In genomic region chr14:31132491-31132975, GRCm38 (mm10) we compare ENCODE assay signal across 9 mouse cellular contexts. TPM values are rescaled to one million over a fixed set of nuclear protein-coding genes. Genes with fewer than 3 reads are reported as not detected.
DNase-seq lines count a peak whose midpoint lies in the region; ATAC-seq and TF ChIP-seq lines count a peak whose summit lies in the region.
"Had no signal": no experiment of that assay in that cellular context is flagged by ENCODE, and none has a peak within 500 bp of the region (broad histone marks: within the 10 kb centered on the region; RNA-seq: fewer than 3 reads in every experiment).

No protein-coding gene starts in this region.

- H3K4me1 ChIP-seq in heart, embryonic 14.5 days (ENCODE audit: control insufficient read depth in 2 of 2, insufficient read depth in 2 of 2, low read length in 2 of 2) = peaks cover 19 to 27% of the 10 kb centered on the region in 2 experiments
- peaks cover 36% of the 10 kb centered on the region for H3K4me1 ChIP-seq in forebrain, embryonic 12.5 days
- peaks cover 15% of the 10 kb centered on the region for H3K4me1 ChIP-seq in limb, embryonic 11.5 days (ENCODE audit: control insufficient read depth, insufficient read depth, low read length)
- peaks cover 36% of the 10 kb centered on the region for H3K4me1 ChIP-seq in neural tube, embryonic 12.5 days
- H3K4me1 ChIP-seq in thymus, adult 2 months (replicated peaks; ENCODE audit: control insufficient read depth, insufficient read depth, low read length) = peaks cover 7% of the 10 kb centered on the region

- peaks cover 33% of the 10 kb centered on the region for H3K36me3 ChIP-seq in heart, embryonic 14.5 days (ENCODE audit: control insufficient read depth, insufficient read depth, low read length)
- H3K36me3 ChIP-seq in forebrain, embryonic 12.5 days (replicated peaks) = peaks cover 36% of the 10 kb centered on the region
- H3K36me3 ChIP-seq in limb, embryonic 11.5 days (ENCODE audit: control insufficient read depth, insufficient read depth, low read length) = peaks cover 22% of the 10 kb centered on the region
- peaks cover 33% of the 10 kb centered on the region for H3K36me3 ChIP-seq in neural tube, embryonic 12.5 days
- no peaks in the 10 kb centered on the region; the same call in 1 of the 2 replicates for H3K36me3 ChIP-seq in thymus, adult 2 months (ENCODE audit: control insufficient read depth, insufficient read depth, low read length)

- no peak for TF ChIP-seq POLR2A in thymus, adult 2 months (IDR thresholded peaks at IDR 0.05; ENCODE audit: control insufficient read depth, extremely low read depth, insufficient read depth, low read length, poor library complexity)

- H3K27ac ChIP-seq in heart, embryonic 14.5 days (replicated peaks in 1 of 2; ENCODE audit: control insufficient read depth in 1 of 2, insufficient read depth in 1 of 2, low read depth in 2 of 2, low read length in 2 of 2) = no peak overlapping the region
- peak overlapping the region; percentile 46; the same call in 1 of the 2 replicates for H3K27ac ChIP-seq in forebrain, embryonic 12.5 days
- H3K27ac ChIP-seq in limb, embryonic 11.5 days (replicated peaks; ENCODE audit: low read depth, low read length) = no peak overlapping the region
- no peak overlapping the region for H3K27ac ChIP-seq in neural tube, embryonic 12.5 days
- H3K27ac ChIP-seq in thymus, adult 2 months (ENCODE audit: control insufficient read depth, insufficient read depth, low read length) = no peak overlapping the region
- H3K27ac ChIP-seq in left cerebral cortex, adult 2 months = no peak overlapping the region

- H3K9ac ChIP-seq in heart, embryonic 14.5 days (ENCODE audit: low read length) = peak overlapping the region; percentile 93
- peak overlapping the region; percentile 93 for H3K9ac ChIP-seq in forebrain, embryonic 12.5 days
- peak overlapping the region; percentile 94; the same call in 1 of the 2 replicates for H3K9ac ChIP-seq in limb, embryonic 11.5 days (ENCODE audit: low read length)
- peak overlapping the region; percentile 96; the same call in 1 of the 2 replicates for H3K9ac ChIP-seq in neural tube, embryonic 12.5 days

- TF ChIP-seq CTCF in thymus, adult 2 months (IDR thresholded peaks at IDR 0.05; ENCODE audit: borderline replicate concordance, control insufficient read depth, extremely low read depth, insufficient read depth, low read length, poor library complexity) = no peak
- no peak for TF ChIP-seq CTCF in left cerebral cortex, adult 2 months (IDR thresholded peaks at IDR 0.05)

- H3K4me3 ChIP-seq in heart, embryonic 14.5 days (ENCODE audit: control insufficient read depth in 1 of 2, insufficient read depth in 1 of 2, low read depth in 1 of 2, low read length in 2 of 2) = peak overlapping the region in 1 of 2 experiments; percentile 88; a peak in 1 of 4 replicates
- peak overlapping the region; percentile 94 for H3K4me3 ChIP-seq in forebrain, embryonic 12.5 days (replicated peaks)
- H3K4me3 ChIP-seq in limb, embryonic 11.5 days (ENCODE audit: low read depth, low read length) = peak overlapping the region; percentile 91
- peak overlapping the region; percentile 93 for H3K4me3 ChIP-seq in neural tube, embryonic 12.5 days
- no peak overlapping the region for H3K4me3 ChIP-seq in thymus, adult 2 months (ENCODE audit: control insufficient read depth, insufficient read depth, low read length)
- H3K4me3 ChIP-seq in left cerebral cortex, adult 2 months = no peak overlapping the region

- WGBS in heart, embryonic 14.5 days = 85% methylated on average over 7 of the region's 7 CpGs
- WGBS in forebrain, embryonic 12.5 days = 91% methylated on average over 7 of the region's 7 CpGs
- WGBS in limb, embryonic 11.5 days = 85% methylated on average over 7 of the region's 7 CpGs
- WGBS in neural tube, embryonic 12.5 days = 86% methylated on average over 7 of the region's 7 CpGs
- 98% methylated on average over 7 of the region's 7 CpGs for WGBS in thymus, adult 2 months

- intact Hi-C loops in left cerebral cortex, adult 2 months (cut with DNase I) = loop anchor here (5.0 kb wide), 1 partner anchor 65 kb away; no protein-coding TSS in a partner anchor

- H3K27me3 ChIP-seq in heart, embryonic 14.5 days (ENCODE audit: control insufficient read depth, insufficient read depth, low read length) = no peaks in the 10 kb centered on the region
- H3K27me3 ChIP-seq in forebrain, embryonic 12.5 days = no peaks in the 10 kb centered on the region
- H3K27me3 ChIP-seq in limb, embryonic 11.5 days (ENCODE audit: control insufficient read depth, insufficient read depth, low read length) = no peaks in the 10 kb centered on the region
- no peaks in the 10 kb centered on the region for H3K27me3 ChIP-seq in neural tube, embryonic 12.5 days (replicated peaks)
- no peaks in the 10 kb centered on the region for H3K27me3 ChIP-seq in thymus, adult 2 months (ENCODE audit: control insufficient read depth, insufficient read depth, low read length)

- peak overlapping the region; percentile 84 for H3K4me2 ChIP-seq in heart, embryonic 14.5 days (ENCODE audit: low read length)
- peak overlapping the region; percentile 87 for H3K4me2 ChIP-seq in forebrain, embryonic 12.5 days
- H3K4me2 ChIP-seq in limb, embryonic 11.5 days (ENCODE audit: low read depth, severe bottlenecking) = peak overlapping the region; percentile 81
- peak overlapping the region; percentile 85 for H3K4me2 ChIP-seq in neural tube, embryonic 12.5 days (replicated peaks)

- no peak for DNase-seq in heart, adult 9 months (ENCODE audit: low spot score in 2 of 2)
- DNase-seq in limb, embryonic 11.5 days (ENCODE audit: low spot score) = no peak
- no peak for DNase-seq in thymus, adult 2 months
- DNase-seq in left cerebral cortex, adult 2 months (ENCODE audit: extremely low spot score in 1 of 2, low spot score in 2 of 2) = no peak
- no peak for DNase-seq in cerebellum, postnatal 36 days
- DNase-seq: gastrocnemius, postnatal 10 days had no signal

- ATAC-seq in heart, embryonic 14.5 days (ENCODE audit: insufficient number of reproducible peaks, insufficient read depth, low FRiP score, low read depth) = no peak
- ATAC-seq in forebrain, embryonic 12.5 days (ENCODE audit: low FRiP score) = no peak
- ATAC-seq in limb, embryonic 11.5 days (ENCODE audit: insufficient number of reproducible peaks, low FRiP score, low TSS enrichment, low read depth) = no peak
- no peak for ATAC-seq in neural tube, embryonic 12.5 days (ENCODE audit: low FRiP score, low read depth)

- no peaks in the 10 kb centered on the region for H3K9me3 ChIP-seq in heart, embryonic 14.5 days (ENCODE audit: control insufficient read depth, low read length)
- no peaks in the 10 kb centered on the region for H3K9me3 ChIP-seq in forebrain, embryonic 12.5 days
- no peaks in the 10 kb centered on the region for H3K9me3 ChIP-seq in limb, embryonic 11.5 days (ENCODE audit: control insufficient read depth, low read length)
- no peaks in the 10 kb centered on the region for H3K9me3 ChIP-seq in neural tube, embryonic 12.5 days

RNA-seq across cellular contexts. Expression of gene Nt5dc2, which starts 1.7 kb away (rescaled TPM):
- 329 and 341 TPM in 2 replicates for polyA plus RNA-seq in heart, embryonic 14.5 days (2014; fragmentation: Nextera tagmentation; extraction: Ambion mirVana)
- 406 and 410 TPM in 2 replicates for polyA plus RNA-seq in forebrain, embryonic 12.5 days (2016; fragmentation: Nextera tagmentation; extraction: Ambion mirVana)
- polyA plus RNA-seq in limb, embryonic 11.5 days (2014; fragmentation: Nextera tagmentation; extraction: Ambion mirVana) = 569 and 606 TPM in 2 replicates
- polyA plus RNA-seq in neural tube, embryonic 12.5 days (2016; fragmentation: Nextera tagmentation; extraction: Ambion mirVana) = 437 and 462 TPM in 2 replicates
- polyA plus RNA-seq in thymus, adult 2 months (2012; rRNA removed) = 220 and 273 TPM in 2 replicates
- 1 to 10 TPM; 2.5 to 2.8 TPM for total RNA-seq in left cerebral cortex, adult 2 months (2021)

RNA-seq across cellular contexts. Expression of gene Smim4, which starts 3.8 kb away (rescaled TPM):
- 98.2 and 107 TPM in 2 replicates for polyA plus RNA-seq in heart, embryonic 14.5 days (2014; fragmentation: Nextera tagmentation; extraction: Ambion mirVana)
- polyA plus RNA-seq in forebrain, embryonic 12.5 days (2016; fragmentation: Nextera tagmentation; extraction: Ambion mirVana) = 54.6 and 67.9 TPM in 2 replicates
- 61.6 and 66.5 TPM in 2 replicates for polyA plus RNA-seq in limb, embryonic 11.5 days (2014; fragmentation: Nextera tagmentation; extraction: Ambion mirVana)
- polyA plus RNA-seq in neural tube, embryonic 12.5 days (2016; fragmentation: Nextera tagmentation; extraction: Ambion mirVana) = 79.5 and 80.5 TPM in 2 replicates
- 77.4 and 91.1 TPM in 2 replicates for polyA plus RNA-seq in thymus, adult 2 months (2012; rRNA removed)
- 10 to 100 TPM; 21.9 to 23.5 TPM for total RNA-seq in left cerebral cortex, adult 2 months (2021)

RNA-seq across cellular contexts. Expression of gene Stab1, which starts 35.9 kb away (rescaled TPM):
- polyA plus RNA-seq in heart, embryonic 14.5 days (2014; fragmentation: Nextera tagmentation; extraction: Ambion mirVana) = 56.0 and 66.8 TPM in 2 replicates
- 23.1 and 26.1 TPM in 2 replicates for polyA plus RNA-seq in forebrain, embryonic 12.5 days (2016; fragmentation: Nextera tagmentation; extraction: Ambion mirVana)
- 15.5 and 15.7 TPM in 2 replicates for polyA plus RNA-seq in limb, embryonic 11.5 days (2014; fragmentation: Nextera tagmentation; extraction: Ambion mirVana)
- 26.0 and 27.3 TPM in 2 replicates for polyA plus RNA-seq in neural tube, embryonic 12.5 days (2016; fragmentation: Nextera tagmentation; extraction: Ambion mirVana)
- polyA plus RNA-seq in thymus, adult 2 months (2012; rRNA removed) = 17.2 and 26.7 TPM in 2 replicates
- 10 to 100 TPM; 21.2 to 29.4 TPM for total RNA-seq in left cerebral cortex, adult 2 months (2021)

Comparison
In these comparisons a context has a peak if more than half of its experiments do, and no peak if none do; other contexts are left out.
1. H3K4me3 ChIP-seq: peak in forebrain, embryonic 12.5 days (single experiment), limb, embryonic 11.5 days (single experiment) and neural tube, embryonic 12.5 days (single experiment); none in thymus, adult 2 months (single experiment) and left cerebral cortex, adult 2 months (single experiment).
2. Peak in every context shown above with its lines, with median percentiles within 50 percentile points of each other: H3K4me2 ChIP-seq and H3K9ac ChIP-seq.